Mouse (Mus musculus): Measurements from ENCODE around the gene Igf2bp3. TPM values are rescaled to one million over a fixed set of nuclear protein-coding genes. Genes with fewer than 3 reads are reported as not detected.

The Igf2bp3 gene
- polyA plus RNA-seq, 1 experiment: 31.1 TPM

DNA sequence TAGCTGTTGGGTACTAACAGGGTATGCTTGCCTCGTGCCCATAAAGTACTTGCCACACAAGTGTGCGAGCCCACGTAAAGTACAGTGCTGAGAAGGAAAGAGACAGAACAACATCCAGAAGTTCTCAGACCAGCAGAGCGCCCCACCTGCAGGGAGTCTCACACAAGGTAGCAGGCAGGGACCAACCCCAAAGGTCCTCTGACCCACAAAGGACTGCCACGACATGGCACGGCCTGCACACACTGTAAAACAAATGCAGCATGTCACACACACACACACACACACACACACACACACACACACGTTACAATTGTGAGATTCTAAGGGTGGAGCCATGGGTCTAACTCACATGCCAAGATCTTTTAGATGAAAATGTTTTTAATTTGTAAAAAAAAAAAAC is 66.4 kb downstream of the Igf2bp3 start:
- H3K27ac ChIP-seq (ENCODE audit: insufficient read depth, low read length): no peak overlapping the region
- TF ChIP-seq POLR2A (IDR thresholded peaks at IDR 0.05; ENCODE audit: low read depth, low read length) (no peak), CTCF (IDR thresholded peaks at IDR 0.05; ENCODE audit: borderline replicate concordance, insufficient read depth, low read length) (no peak)
- H3K4me1 ChIP-seq (ENCODE audit: control insufficient read depth, insufficient read depth, low read length): peaks cover 3% of the 10 kb centered on the region; the same call in 1 of the 2 replicates
- no peak overlapping the region for H3K4me3 ChIP-seq (ENCODE audit: insufficient read depth, low read length)

GRCm38 (mm10) chr6:49146461-49146860 is 68.3 kb downstream of the Igf2bp3 start:
- Histone ChIP-seq H3K4me1 (ENCODE audit: control insufficient read depth, insufficient read depth, low read length) (peaks cover 3% of the 10 kb centered on the region; the same call in 1 of the 2 replicates), H3K4me3 (ENCODE audit: insufficient read depth, low read length) (no peak overlapping the region), H3K27ac (ENCODE audit: insufficient read depth, low read length) (no peak overlapping the region)
- TF ChIP-seq POLR2A (IDR thresholded peaks at IDR 0.05; ENCODE audit: low read depth, low read length) (no peak), CTCF (IDR thresholded peaks at IDR 0.05; ENCODE audit: borderline replicate concordance, insufficient read depth, low read length) (no peak)

DNA sequence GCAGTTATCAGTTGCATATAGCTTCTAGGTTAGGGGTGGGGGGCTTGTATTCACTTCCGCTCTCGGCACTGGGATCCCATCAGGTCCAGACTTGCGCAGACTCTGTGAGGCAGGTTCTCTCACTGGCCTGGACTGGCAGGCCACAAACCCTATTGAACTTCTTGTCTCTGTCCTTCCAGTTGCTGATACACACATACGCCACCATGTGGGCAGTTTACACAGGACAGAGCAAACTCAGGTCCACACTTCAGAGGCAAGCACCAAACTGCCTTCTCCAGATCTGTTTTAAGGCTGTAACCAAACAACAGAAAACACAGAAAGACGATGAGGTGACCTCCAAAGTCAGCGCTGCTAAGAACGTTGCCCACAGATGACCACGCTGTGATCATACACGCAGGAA is 72.3 kb downstream of the Igf2bp3 start:
- Histone ChIP-seq H3K4me1 (ENCODE audit: control insufficient read depth, insufficient read depth, low read length) (peaks cover 3% of the 10 kb centered on the region; the same call in 1 of the 2 replicates), H3K27ac (ENCODE audit: insufficient read depth, low read length) (no peak overlapping the region), H3K4me3 (ENCODE audit: insufficient read depth, low read length) (no peak overlapping the region)
- no peak for TF ChIP-seq POLR2A (IDR thresholded peaks at IDR 0.05; ENCODE audit: low read depth, low read length)
- no peak for TF ChIP-seq CTCF (IDR thresholded peaks at IDR 0.05; ENCODE audit: borderline replicate concordance, insufficient read depth, low read length)

DNA sequence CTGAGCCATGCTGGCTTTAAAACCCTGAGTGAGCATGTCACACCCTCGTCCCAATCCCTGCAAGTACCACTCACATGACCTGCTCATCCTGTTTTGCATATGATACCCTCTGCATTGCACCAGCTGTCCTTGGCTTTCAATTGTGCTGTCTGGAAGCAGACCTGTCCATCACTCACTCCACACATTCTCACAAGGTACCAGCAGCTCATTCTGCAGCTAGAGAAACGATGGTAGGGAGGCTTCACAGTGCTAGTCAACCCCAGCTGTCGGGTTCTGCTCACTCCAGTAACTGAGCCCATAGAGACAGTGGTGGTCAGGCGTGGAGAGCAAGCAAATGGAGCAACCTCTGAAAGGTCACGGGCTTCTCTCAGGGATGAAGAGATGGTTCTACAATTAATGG is 73.6 kb downstream of the Igf2bp3 start:
- H3K27ac ChIP-seq (ENCODE audit: insufficient read depth, low read length): no peak overlapping the region
- H3K4me3 ChIP-seq (ENCODE audit: insufficient read depth, low read length): no peak overlapping the region
- TF ChIP-seq POLR2A (IDR thresholded peaks at IDR 0.05; ENCODE audit: low read depth, low read length) (no peak), CTCF (IDR thresholded peaks at IDR 0.05; ENCODE audit: borderline replicate concordance, insufficient read depth, low read length) (no peak)
- peaks cover 3% of the 10 kb centered on the region; the same call in 1 of the 2 replicates for H3K4me1 ChIP-seq (ENCODE audit: control insufficient read depth, insufficient read depth, low read length)

GRCm38 (mm10) chr6:49138159-49139051 is 76.4 kb downstream of the Igf2bp3 start:
- Histone ChIP-seq H3K4me1 (ENCODE audit: control insufficient read depth, insufficient read depth, low read length) (peaks cover under 1% of the 10 kb centered on the region; the same call in 1 of the 2 replicates), H3K27ac (ENCODE audit: insufficient read depth, low read length) (no peak overlapping the region), H3K4me3 (ENCODE audit: insufficient read depth, low read length) (no peak overlapping the region)
- TF ChIP-seq CTCF (IDR thresholded peaks at IDR 0.05; ENCODE audit: borderline replicate concordance, insufficient read depth, low read length) (no peak), POLR2A (IDR thresholded peaks at IDR 0.05; ENCODE audit: low read depth, low read length) (no peak)

DNA sequence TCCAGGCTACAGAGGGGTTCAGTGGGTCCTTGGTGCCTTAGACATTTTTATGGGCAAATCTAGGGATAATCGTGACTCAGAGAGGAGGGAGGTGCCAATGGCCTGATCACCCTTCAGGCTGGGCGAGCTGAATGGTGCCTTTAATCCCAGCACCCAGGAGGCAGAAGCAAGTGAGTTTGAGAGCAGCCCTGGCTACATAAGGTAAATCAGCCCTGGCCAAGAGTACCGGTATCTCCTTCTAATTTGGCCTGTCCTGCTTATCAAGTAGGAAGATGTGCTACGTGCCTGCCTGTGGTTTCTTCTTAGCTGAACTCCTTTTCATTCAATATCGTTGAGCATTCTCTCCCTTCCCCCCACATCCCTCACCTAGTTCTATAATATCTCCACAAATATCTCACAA is 78.0 kb downstream of the Igf2bp3 start:
- Histone ChIP-seq H3K27ac (ENCODE audit: insufficient read depth, low read length) (no peak overlapping the region), H3K4me1 (ENCODE audit: control insufficient read depth, insufficient read depth, low read length) (no peaks in the 10 kb centered on the region)
- TF ChIP-seq POLR2A (IDR thresholded peaks at IDR 0.05; ENCODE audit: low read depth, low read length): no peak
- TF ChIP-seq CTCF (IDR thresholded peaks at IDR 0.05; ENCODE audit: borderline replicate concordance, insufficient read depth, low read length): no peak

DNA sequence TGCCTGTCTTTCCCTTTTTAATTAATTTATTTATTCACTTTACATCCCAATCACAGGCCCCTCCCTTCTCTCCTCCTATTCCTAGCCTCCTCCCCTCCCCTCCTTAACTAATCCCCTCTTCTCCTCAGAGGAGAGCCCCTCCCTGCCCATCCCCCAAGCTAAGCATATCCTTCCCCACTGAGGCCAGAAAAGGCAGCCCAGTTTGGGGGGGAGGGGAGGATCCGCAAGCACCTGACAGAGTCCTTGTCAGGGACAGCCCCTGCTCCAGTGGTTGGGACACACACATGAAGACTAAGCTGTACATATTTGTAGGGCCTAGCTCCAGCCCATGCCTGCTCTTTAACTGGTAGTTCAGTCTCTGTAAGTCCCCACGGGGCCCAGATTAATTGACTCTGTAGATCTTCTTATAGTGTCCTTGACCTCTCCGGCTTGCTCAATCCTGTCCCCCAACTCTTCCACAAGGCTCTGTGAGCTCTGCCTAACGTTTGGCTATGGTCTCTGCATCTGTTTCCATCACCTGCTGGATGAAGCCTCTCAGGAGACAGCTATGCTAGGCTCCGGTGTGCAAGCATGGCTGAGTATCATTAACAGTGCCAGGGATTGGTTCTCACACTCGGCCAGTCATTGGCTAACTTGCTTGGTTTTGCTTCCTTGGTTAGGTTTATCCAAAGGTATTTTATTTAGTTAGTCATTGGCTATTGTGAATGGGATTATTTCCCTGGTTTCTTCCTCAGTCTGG is 82.2 kb downstream of the Igf2bp3 start:
- no peak for TF ChIP-seq CTCF (IDR thresholded peaks at IDR 0.05; ENCODE audit: borderline replicate concordance, insufficient read depth, low read length)
- no peak for TF ChIP-seq POLR2A (IDR thresholded peaks at IDR 0.05; ENCODE audit: low read depth, low read length)
- Histone ChIP-seq H3K4me3 (ENCODE audit: insufficient read depth, low read length) (no peak overlapping the region), H3K27ac (ENCODE audit: insufficient read depth, low read length) (no peak overlapping the region), H3K4me1 (ENCODE audit: control insufficient read depth, insufficient read depth, low read length) (no peaks in the 10 kb centered on the region)

More for the DNA sequence above, 78.0 kb downstream of the Igf2bp3 start:
- no peak overlapping the region for H3K4me3 ChIP-seq (ENCODE audit: insufficient read depth, low read length)

DNA sequence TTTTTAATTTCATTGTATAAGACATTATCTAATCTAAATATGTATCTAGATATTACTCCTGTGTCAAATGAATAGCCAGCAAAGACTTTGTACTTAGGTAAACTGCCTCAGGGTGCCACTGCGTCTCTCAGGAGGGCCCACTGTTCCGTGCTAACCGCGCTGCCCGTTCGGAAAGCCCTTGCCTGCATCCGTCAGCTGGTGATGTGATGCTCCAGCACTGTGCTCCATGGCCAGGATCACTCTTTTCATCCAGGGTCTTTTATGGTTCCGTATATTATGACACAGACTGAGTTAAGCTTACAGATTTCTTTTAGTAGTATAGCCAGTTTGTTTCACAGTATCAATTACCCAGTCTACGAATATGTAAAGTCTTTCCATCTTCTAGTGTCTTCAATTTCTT is 82.9 kb downstream of the Igf2bp3 start:
- H3K27ac ChIP-seq (ENCODE audit: insufficient read depth, low read length): no peak overlapping the region
- H3K4me1 ChIP-seq (ENCODE audit: control insufficient read depth, insufficient read depth, low read length): no peaks in the 10 kb centered on the region
- TF ChIP-seq CTCF (IDR thresholded peaks at IDR 0.05; ENCODE audit: borderline replicate concordance, insufficient read depth, low read length) (no peak), POLR2A (IDR thresholded peaks at IDR 0.05; ENCODE audit: low read depth, low read length) (no peak)
- H3K4me3 ChIP-seq (ENCODE audit: insufficient read depth, low read length): no peak overlapping the region

DNA sequence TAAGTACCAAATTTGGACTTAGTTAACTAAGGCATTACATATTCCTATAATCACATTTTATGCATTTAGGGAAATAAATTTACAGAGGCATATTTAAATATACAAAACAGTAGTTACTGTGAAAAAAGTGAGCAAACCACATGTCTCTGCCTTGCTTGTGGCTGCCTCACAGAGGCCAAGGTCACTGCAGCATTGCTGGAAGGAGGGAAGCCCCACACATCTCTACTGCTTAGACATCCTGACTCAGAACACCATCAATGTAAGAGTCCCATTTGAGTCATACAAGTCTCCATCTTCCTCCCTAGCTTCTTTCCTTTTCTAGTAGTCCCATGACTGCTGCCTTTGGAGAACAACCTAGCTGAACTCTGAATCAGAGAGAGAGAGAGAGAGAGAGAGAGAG is 84.4 kb downstream of the Igf2bp3 start:
- Histone ChIP-seq H3K27ac (ENCODE audit: insufficient read depth, low read length) (no peak overlapping the region), H3K4me1 (ENCODE audit: control insufficient read depth, insufficient read depth, low read length) (no peaks in the 10 kb centered on the region), H3K4me3 (ENCODE audit: insufficient read depth, low read length) (no peak overlapping the region)
- TF ChIP-seq CTCF (IDR thresholded peaks at IDR 0.05; ENCODE audit: borderline replicate concordance, insufficient read depth, low read length): no peak
- no peak for TF ChIP-seq POLR2A (IDR thresholded peaks at IDR 0.05; ENCODE audit: low read depth, low read length)

- TF ChIP-seq POLR2A (IDR thresholded peaks at IDR 0.05; ENCODE audit: low read depth, low read length) (no peak), CTCF (IDR thresholded peaks at IDR 0.05; ENCODE audit: borderline replicate concordance, insufficient read depth, low read length) (no peak)
- H3K27ac ChIP-seq (ENCODE audit: insufficient read depth, low read length): no peak overlapping the region
- no peaks in the 10 kb centered on the region for H3K4me1 ChIP-seq (ENCODE audit: control insufficient read depth, insufficient read depth, low read length)
- H3K4me3 ChIP-seq (ENCODE audit: insufficient read depth, low read length): no peak overlapping the region
These were observed 94.4 kb downstream of the Igf2bp3 start for GRCm38 (mm10) chr6:49120370-49120769.

All from embryonic fibroblast, embryonic 13.5 days (primary cell).